Mouse (Mus musculus): ENCODE data around the gene Pde11a. TPM values are rescaled to one million over a fixed set of nuclear protein-coding genes. Genes with fewer than 3 reads are reported as not detected.

The Pde11a gene
- polyA plus RNA-seq, 1 experiment: not detected

DNA sequence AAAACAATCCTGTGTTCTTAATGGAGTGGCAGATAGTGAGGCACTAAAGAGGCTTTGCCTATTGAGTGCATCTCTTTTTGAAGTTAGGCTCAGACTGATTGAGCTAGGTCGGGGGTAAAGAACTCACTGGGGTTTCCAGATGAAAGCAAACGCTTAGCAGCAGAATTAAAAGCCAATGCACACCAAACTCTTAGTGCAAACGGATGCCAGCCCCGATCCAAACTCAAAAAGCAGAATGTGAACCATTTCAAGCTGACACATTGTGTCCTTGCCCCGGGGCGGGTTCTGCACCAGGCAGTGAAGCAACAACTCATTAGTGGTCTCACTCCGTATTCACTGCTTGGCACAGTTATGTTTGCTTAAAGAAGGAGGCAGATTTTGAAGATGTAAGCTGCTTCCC, 321.7 kb downstream of the Pde11a start:
- 29% methylated on average over 7 of the region's 7 CpGs for WGBS
- TF ChIP-seq POLR2A (IDR thresholded peaks at IDR 0.05; ENCODE audit: borderline replicate concordance, extremely low read depth, low read depth, low read length) (no peak), CTCF (IDR thresholded peaks at IDR 0.05; ENCODE audit: insufficient read depth, low read length) (no peak)
- no peaks in the 10 kb centered on the region for H3K4me1 ChIP-seq (ENCODE audit: control insufficient read depth, insufficient read depth, low read length)
- no peak for DNase-seq
- no peak overlapping the region for H3K4me3 ChIP-seq (replicated peaks; ENCODE audit: extremely low read depth, low read depth, low read length)

DNA sequence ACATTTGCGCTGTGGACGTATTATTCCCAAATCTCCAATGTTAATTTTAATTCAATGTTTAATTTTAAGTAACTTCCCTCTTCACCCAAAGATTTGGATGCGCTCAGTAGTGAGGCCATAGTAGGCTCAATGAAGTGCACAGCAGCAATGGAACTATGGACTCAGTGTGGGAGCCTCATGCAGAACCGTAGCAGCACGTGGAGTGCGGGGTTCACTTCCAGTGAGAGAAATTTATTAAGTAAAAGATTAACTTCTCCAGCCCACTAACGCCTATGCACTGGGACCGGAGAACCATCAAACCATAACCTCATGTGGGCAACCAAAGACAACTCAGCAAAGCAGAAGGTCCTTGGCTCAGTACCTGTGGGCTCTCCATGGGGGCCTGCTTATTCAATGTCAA, 322.4 kb downstream of the Pde11a start:
- 89% methylated on average over 8 of the region's 8 CpGs for WGBS
- TF ChIP-seq CTCF (IDR thresholded peaks at IDR 0.05; ENCODE audit: insufficient read depth, low read length): no peak
- TF ChIP-seq POLR2A (IDR thresholded peaks at IDR 0.05; ENCODE audit: borderline replicate concordance, extremely low read depth, low read depth, low read length): no peak

DNA sequence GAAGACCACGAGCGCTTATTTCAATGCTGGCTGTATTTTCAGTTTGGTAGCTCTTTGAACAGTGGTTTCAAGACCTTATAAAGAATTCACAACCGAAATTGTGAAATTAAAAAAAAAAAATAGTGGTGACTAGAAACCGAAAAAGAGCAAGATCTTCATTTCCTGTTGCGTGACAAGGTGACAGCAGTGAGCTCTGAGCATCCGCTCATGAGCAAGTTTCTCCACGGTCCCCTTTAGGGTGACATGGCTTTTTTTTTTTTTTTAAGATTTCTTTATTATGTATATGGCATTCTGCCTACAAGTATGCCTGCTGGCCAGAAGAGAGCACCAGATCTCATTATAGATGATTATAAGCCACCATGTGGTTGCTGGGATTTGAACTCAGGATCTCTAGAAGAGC, 323.1 kb downstream of the Pde11a start:
- no peak overlapping the region for H3K4me3 ChIP-seq (replicated peaks; ENCODE audit: extremely low read depth, low read depth, low read length)
- 87% methylated on average over 7 of the region's 7 CpGs for WGBS
- H3K4me1 ChIP-seq (ENCODE audit: control insufficient read depth, insufficient read depth, low read length): no peaks in the 10 kb centered on the region
- TF ChIP-seq POLR2A (IDR thresholded peaks at IDR 0.05; ENCODE audit: borderline replicate concordance, extremely low read depth, low read depth, low read length) (no peak), CTCF (IDR thresholded peaks at IDR 0.05; ENCODE audit: insufficient read depth, low read length) (no peak)
- DNase-seq: no peak

More for the DNA sequence above, 322.4 kb downstream of the Pde11a start:
- no peak for DNase-seq
- Histone ChIP-seq H3K4me1 (ENCODE audit: control insufficient read depth, insufficient read depth, low read length) (no peaks in the 10 kb centered on the region), H3K4me3 (replicated peaks; ENCODE audit: extremely low read depth, low read depth, low read length) (no peak overlapping the region)

DNA sequence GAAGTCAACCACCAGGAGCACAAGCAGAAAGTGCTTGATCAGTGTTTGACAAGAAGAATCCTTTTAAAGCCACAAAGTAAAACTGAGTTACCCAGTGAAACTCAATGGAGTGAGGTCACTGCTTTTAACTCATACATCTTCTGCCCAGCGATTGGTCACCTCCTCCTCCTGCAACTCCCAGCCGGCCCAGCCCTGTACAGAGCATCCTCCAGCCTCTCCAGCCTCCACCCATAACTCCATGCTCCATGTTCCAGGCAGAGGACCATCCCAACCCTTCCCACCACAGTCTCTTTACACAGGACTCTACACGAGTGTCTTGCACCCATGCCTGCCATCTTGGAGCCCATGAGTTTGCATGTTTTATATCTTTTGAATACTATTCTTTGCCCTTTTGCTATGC, 323.9 kb downstream of the Pde11a start:
- TF ChIP-seq CTCF (IDR thresholded peaks at IDR 0.05; ENCODE audit: insufficient read depth, low read length): no peak
- TF ChIP-seq POLR2A (IDR thresholded peaks at IDR 0.05; ENCODE audit: borderline replicate concordance, extremely low read depth, low read depth, low read length): no peak
- no peak overlapping the region for H3K4me3 ChIP-seq (replicated peaks; ENCODE audit: extremely low read depth, low read depth, low read length)
- no peak for DNase-seq
- WGBS: 87% methylated on average over 3 of the region's 3 CpGs
- H3K4me1 ChIP-seq (ENCODE audit: control insufficient read depth, insufficient read depth, low read length): no peaks in the 10 kb centered on the region

DNA sequence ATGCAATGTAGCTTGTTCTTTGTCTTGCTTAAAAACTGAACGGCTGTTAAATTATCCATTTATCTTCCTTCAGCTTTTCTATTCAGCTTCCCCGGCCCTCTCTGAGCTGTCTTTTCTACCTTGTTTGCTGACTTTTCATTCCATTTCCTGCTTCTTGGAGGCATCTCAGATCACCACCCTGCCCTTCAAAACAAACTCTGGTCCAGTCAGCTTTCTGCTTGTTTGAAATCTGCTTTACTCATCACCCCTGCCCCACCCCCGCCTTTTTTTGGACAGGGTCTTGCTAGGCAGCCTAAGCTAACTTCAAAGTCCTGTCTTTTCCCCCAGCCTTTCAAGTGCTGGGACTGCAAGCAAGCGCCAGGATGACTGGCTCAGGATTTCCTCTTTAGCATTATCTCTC, 332.4 kb downstream of the Pde11a start:
- Histone ChIP-seq H3K4me3 (replicated peaks; ENCODE audit: extremely low read depth, low read depth, low read length) (no peak overlapping the region), H3K4me1 (ENCODE audit: control insufficient read depth, insufficient read depth, low read length) (no peaks in the 10 kb centered on the region)
- 19% methylated on average over 4 of the region's 4 CpGs for WGBS
- TF ChIP-seq CTCF (IDR thresholded peaks at IDR 0.05; ENCODE audit: insufficient read depth, low read length): no peak
- TF ChIP-seq POLR2A (IDR thresholded peaks at IDR 0.05; ENCODE audit: borderline replicate concordance, extremely low read depth, low read depth, low read length): no peak
- no peak for DNase-seq

DNA sequence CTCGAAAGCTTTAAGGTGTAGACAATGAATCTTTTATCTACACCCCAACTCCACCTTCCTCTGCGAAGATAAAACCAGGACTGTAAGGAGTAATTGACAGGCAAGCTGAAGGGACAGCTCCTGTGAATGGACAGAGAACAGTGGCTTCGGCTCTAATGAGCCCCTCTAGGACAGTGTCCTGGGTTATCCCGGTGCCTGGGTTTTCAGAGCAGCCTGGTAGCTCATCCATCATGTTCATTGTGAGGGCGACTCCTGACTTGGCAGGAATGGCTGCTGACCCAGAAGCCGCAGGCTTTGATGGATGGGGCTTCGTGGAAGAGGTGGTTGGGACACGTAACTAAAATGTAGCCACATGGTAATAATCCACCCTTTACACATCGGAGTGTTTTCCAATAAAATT, 335.7 kb downstream of the Pde11a start:
- no peaks in the 10 kb centered on the region for H3K4me1 ChIP-seq (ENCODE audit: control insufficient read depth, insufficient read depth, low read length)
- WGBS: 42% methylated on average over 9 of the region's 9 CpGs
- no peak for DNase-seq
- no peak for TF ChIP-seq CTCF (IDR thresholded peaks at IDR 0.05; ENCODE audit: insufficient read depth, low read length)
- no peak for TF ChIP-seq POLR2A (IDR thresholded peaks at IDR 0.05; ENCODE audit: borderline replicate concordance, extremely low read depth, low read depth, low read length)
- H3K4me3 ChIP-seq (replicated peaks; ENCODE audit: extremely low read depth, low read depth, low read length): no peak overlapping the region

DNA sequence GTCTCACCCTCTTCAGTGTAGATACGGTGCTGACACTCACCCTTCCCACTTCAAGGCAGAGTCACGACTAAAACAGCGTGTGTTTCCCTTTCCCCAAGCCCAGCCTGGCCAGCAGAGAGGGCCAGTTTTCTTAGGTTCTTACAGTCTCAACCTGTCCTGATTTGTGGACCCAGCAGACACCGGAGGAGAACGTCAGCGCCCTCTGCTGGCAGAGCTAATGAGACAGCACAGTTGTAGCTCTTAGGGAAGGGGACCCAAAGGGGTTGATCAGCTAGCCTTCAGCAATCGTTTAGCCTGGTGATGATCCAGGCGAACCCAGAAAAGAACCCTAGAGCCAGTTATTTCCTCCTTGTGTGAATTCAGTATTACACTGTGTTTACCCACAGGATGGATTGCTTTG, 337.2 kb downstream of the Pde11a start:
- no peaks in the 10 kb centered on the region for H3K4me1 ChIP-seq (ENCODE audit: control insufficient read depth, insufficient read depth, low read length)
- 35% methylated on average over 8 of the region's 8 CpGs for WGBS
- no peak overlapping the region for H3K4me3 ChIP-seq (replicated peaks; ENCODE audit: extremely low read depth, low read depth, low read length)
- DNase-seq: peak; percentile 67
- TF ChIP-seq CTCF (IDR thresholded peaks at IDR 0.05; ENCODE audit: insufficient read depth, low read length) (peak; percentile 92), POLR2A (IDR thresholded peaks at IDR 0.05; ENCODE audit: borderline replicate concordance, extremely low read depth, low read depth, low read length) (no peak)

DNA sequence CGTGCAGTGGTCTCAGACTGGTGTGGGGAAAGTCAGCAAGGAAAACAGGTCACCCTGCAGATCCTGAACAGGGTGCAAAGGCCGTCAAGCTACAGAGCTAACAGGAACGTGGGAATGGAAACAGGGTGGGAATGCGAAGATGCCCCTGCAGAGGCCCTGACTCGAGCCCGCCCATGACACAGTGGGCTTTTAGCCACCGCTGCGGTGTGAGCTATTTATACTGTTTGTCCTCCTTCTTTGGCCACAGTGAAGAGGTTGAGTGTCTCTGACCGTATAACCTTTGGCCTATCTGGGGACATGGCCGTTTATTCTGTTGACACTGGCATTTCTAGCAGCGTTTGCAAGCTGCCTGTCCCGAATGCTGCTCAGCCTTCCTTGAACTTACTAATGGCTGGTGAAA, 338.9 kb downstream of the Pde11a start:
- DNase-seq: no peak
- Histone ChIP-seq H3K4me3 (replicated peaks; ENCODE audit: extremely low read depth, low read depth, low read length) (no peak overlapping the region), H3K4me1 (ENCODE audit: control insufficient read depth, insufficient read depth, low read length) (no peaks in the 10 kb centered on the region)
- no peak for TF ChIP-seq CTCF (IDR thresholded peaks at IDR 0.05; ENCODE audit: insufficient read depth, low read length)
- no peak for TF ChIP-seq POLR2A (IDR thresholded peaks at IDR 0.05; ENCODE audit: borderline replicate concordance, extremely low read depth, low read depth, low read length)
- WGBS: 49% methylated on average over 12 of the region's 12 CpGs

DNA sequence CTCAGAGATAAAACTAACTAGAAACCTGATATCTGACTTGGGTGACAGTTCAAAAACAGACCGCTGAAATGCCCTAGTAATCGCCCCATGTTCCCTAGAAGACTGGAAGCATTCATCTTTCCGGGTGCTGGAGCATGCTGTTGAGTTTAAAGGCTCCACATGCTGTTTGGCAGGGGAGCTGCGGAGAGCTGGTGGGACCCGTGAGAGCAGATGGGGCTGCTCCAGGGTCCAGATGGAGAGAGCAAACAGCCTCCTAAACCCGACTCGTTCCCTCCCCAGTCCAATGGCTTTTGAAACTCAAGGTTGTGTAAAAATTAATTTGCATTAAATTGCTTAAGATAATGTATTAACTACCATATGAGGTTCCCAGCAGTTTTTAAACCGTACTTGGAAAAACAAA, 339.9 kb downstream of the Pde11a start:
- WGBS: 36% methylated on average over 8 of the region's 8 CpGs
- DNase-seq: no peak
- H3K4me3 ChIP-seq (replicated peaks; ENCODE audit: extremely low read depth, low read depth, low read length): no peak overlapping the region
- TF ChIP-seq CTCF (IDR thresholded peaks at IDR 0.05; ENCODE audit: insufficient read depth, low read length) (no peak), POLR2A (IDR thresholded peaks at IDR 0.05; ENCODE audit: borderline replicate concordance, extremely low read depth, low read depth, low read length) (no peak)
- no peaks in the 10 kb centered on the region for H3K4me1 ChIP-seq (ENCODE audit: control insufficient read depth, insufficient read depth, low read length)

DNA sequence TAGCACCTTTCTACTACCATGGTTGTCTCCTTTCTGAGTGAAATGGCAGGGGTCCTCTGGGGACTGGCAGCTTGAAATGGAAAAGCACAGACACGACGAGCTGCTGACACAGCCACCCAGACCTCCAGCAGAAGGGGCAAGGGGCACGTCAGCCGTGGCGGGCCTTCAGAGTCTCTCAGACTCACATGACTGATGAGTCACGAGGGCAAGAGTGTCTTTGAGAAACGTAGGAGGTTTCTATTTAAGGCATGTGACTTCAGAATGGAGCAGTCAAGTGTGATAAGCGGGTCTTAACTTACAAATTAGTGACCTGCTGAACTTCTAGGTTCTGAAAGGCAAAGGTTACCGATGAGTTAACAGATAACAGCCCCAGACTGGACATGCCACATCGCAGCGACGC, 340.8 kb downstream of the Pde11a start:
- DNase-seq: no peak
- no peaks in the 10 kb centered on the region for H3K4me1 ChIP-seq (ENCODE audit: control insufficient read depth, insufficient read depth, low read length)
- no peak overlapping the region for H3K4me3 ChIP-seq (replicated peaks; ENCODE audit: extremely low read depth, low read depth, low read length)
- WGBS: 39% methylated on average over 12 of the region's 12 CpGs
- no peak for TF ChIP-seq POLR2A (IDR thresholded peaks at IDR 0.05; ENCODE audit: borderline replicate concordance, extremely low read depth, low read depth, low read length)
- TF ChIP-seq CTCF (IDR thresholded peaks at IDR 0.05; ENCODE audit: insufficient read depth, low read length): no peak
